Mouse (Mus musculus) hindbrain, postnatal 0 days (tissue): ENCODE data around the gene Fto. TPM values are rescaled to one million over a fixed set of nuclear protein-coding genes. Genes with fewer than 3 reads are reported as not detected.
A peak's percentile ranks its signal among the peaks of the same experiment; 100 is the strongest.

Experiments
- ATAC-seq: fragments of 200-750 bp; cut with Nextera tagmentation; 2 replicates; pipeline ENCODE4 v1.8.0; 2017; ENCODE audit warnings: mild to moderate bottlenecking, moderate TSS enrichment, moderate library complexity
- DNase-seq: peaks from one replicate; pipeline ENCODE4 v3.0.0-alpha.2; 2015; ENCODE audit warnings: low spot score
- H3K27ac ChIP-seq: fragments of 300-500 bp; sonication (generic); 2 replicates; pipeline ENCODE4 v1.5.1; 2014; ENCODE audit warnings: mild to moderate bottlenecking
- H3K27me3 ChIP-seq: fragments of 300-500 bp; sonication (generic); 2 replicates; pipeline ENCODE4 v1.6.1; 2014; ENCODE audit warnings: low read length, mixed read lengths; ENCODE audit not compliant: insufficient read depth
- H3K36me3 ChIP-seq: fragments of 300-500 bp; sonication (generic); 2 replicates; pipeline ENCODE4 v1.6.1; 2014; ENCODE audit warnings: low read length, mixed read lengths; ENCODE audit not compliant: insufficient read depth
- H3K4me1 ChIP-seq: fragments of 300-500 bp; sonication (generic); 2 replicates; pipeline ENCODE4 v1.6.1; 2014; ENCODE audit warnings: antibody characterized with exemption, low read length, mixed read lengths; ENCODE audit not compliant: insufficient read depth
- H3K4me2 ChIP-seq: fragments of 300-500 bp; sonication (generic); 2 replicates; pipeline ENCODE4 v1.6.1; 2014; ENCODE audit warnings: low read depth, mild to moderate bottlenecking, low read length, moderate library complexity, mixed read lengths
- H3K4me3 ChIP-seq: fragments of 300-500 bp; sonication (generic); 2 replicates; pipeline ENCODE4 v1.5.1; 2014; ENCODE audit warnings: low read length
- H3K9ac ChIP-seq: fragments of 300-500 bp; sonication (generic); replicated peaks from 2 replicates; pipeline ENCODE4 v1.6.1; 2014; ENCODE audit warnings: mild to moderate bottlenecking, low read length, moderate library complexity, mixed read lengths
- H3K9me3 ChIP-seq: fragments of 300-500 bp; sonication (generic); 2 replicates; pipeline ENCODE4 v1.6.1; 2016; ENCODE audit warnings: low read length, mixed read lengths
- CTCF ChIP-seq: IDR thresholded peaks from 2 replicates; pipeline ENCODE4 v1.5.1; 2016; ENCODE audit warnings: antibody characterized with exemption, control low read depth, low read depth
- WGBS: fragments of 180-500 bp; shearing (Covaris S2); extraction: QIAGEN DNeasy Blood & Tissue Kit; methylation state at CpG from one replicate; pipeline ENCODE4 v1.1.7; 2014; 5-methylcytosine and 5-hydroxymethylcytosine counted together
- polyA plus RNA-seq: library from polyadenylated mRNA; unstranded; fragments of >200 nt; fragmentation: Nextera tagmentation; extraction: Ambion mirVana; gene quantifications from 2 replicates; pipeline ENCODE4 v1.2.1, GENCODE M21; 2015
- total RNA-seq: library from RNA; depleted of rRNA; stranded (reverse); fragments of >200 nt; gene quantifications from 2 replicates; pipeline ENCODE4 v1.2.3, GENCODE M21; 2014

The Fto gene
- total and polyA plus RNA-seq, 2 experiments from 2014 or later, result 80.7 to 122 TPM

GRCm38 (mm10) chr8:91355956-91356699 is 42.8 kb downstream of the Fto start:
- Histone ChIP-seq H3K27me3 (no peaks in the 10 kb centered on the region), H3K4me3 (no peak overlapping the region), H3K27ac (peak overlapping the region; percentile 28; the same call in 1 of the 2 replicates), H3K36me3 (no peaks in the 10 kb centered on the region), H3K4me2 (peak overlapping the region; percentile 28; the same call in 1 of the 2 replicates), H3K9ac (no peak overlapping the region), H3K4me1 (peaks cover 10% of the 10 kb centered on the region; the same call in 1 of the 2 replicates), H3K9me3 (no peaks in the 10 kb centered on the region)
- 47% methylated on average over 11 of the region's 11 CpGs for WGBS
- no peak for TF ChIP-seq CTCF
- peak; percentile 45 for DNase-seq
- ATAC-seq, result peak; percentile 79; the same call in 1 of the 2 replicates

- Histone ChIP-seq H3K36me3 (no peaks in the 10 kb centered on the region), H3K27me3 (no peaks in the 10 kb centered on the region), H3K9me3 (no peaks in the 10 kb centered on the region), H3K27ac (no peak overlapping the region), H3K4me1 (peaks cover 10% of the 10 kb centered on the region; the same call in 1 of the 2 replicates), H3K4me2 (no peak overlapping the region), H3K9ac (no peak overlapping the region), H3K4me3 (no peak overlapping the region)
- ATAC-seq (no peak), DNase-seq (no peak)
- no peak for TF ChIP-seq CTCF
- WGBS, result 95% methylated on average over 4 of the region's 4 CpGs
Measured at GRCm38 (mm10) chr8:91357493-91358014, 44.2 kb downstream of the Fto start.

- WGBS, result 82% methylated on average over 5 of the region's 5 CpGs
- Histone ChIP-seq H3K4me1 (peaks cover 10% of the 10 kb centered on the region; the same call in 1 of the 2 replicates), H3K4me2 (no peak overlapping the region)
Measured at GRCm38 (mm10) chr8:91358016-91358415, 44.7 kb downstream of the Fto start.

GRCm38 (mm10) chr8:91359511-91359910 is 46.2 kb downstream of the Fto start:
- Histone ChIP-seq H3K9me3 (no peaks in the 10 kb centered on the region), H3K27ac (no peak overlapping the region), H3K9ac (no peak overlapping the region), H3K36me3 (no peaks in the 10 kb centered on the region), H3K4me3 (no peak overlapping the region), H3K4me1 (peaks cover 19% of the 10 kb centered on the region), H3K4me2 (no peak overlapping the region), H3K27me3 (no peaks in the 10 kb centered on the region)
- TF ChIP-seq CTCF, result no peak
- DNase-seq (no peak), ATAC-seq (no peak)
- WGBS, result 74% methylated on average over 9 of the region's 9 CpGs

More at GRCm38 (mm10) chr8:91358016-91358415, 44.7 kb downstream of the Fto start:
- TF ChIP-seq CTCF, result no peak
- Histone ChIP-seq H3K36me3 (no peaks in the 10 kb centered on the region), H3K4me3 (no peak overlapping the region), H3K27me3 (no peaks in the 10 kb centered on the region), H3K9me3 (no peaks in the 10 kb centered on the region), H3K9ac (no peak overlapping the region), H3K27ac (no peak overlapping the region)
- no peak for ATAC-seq
- DNase-seq, result no peak

- no peak for ATAC-seq
- no peaks in the 10 kb centered on the region for H3K9me3 ChIP-seq
Measured at GRCm38 (mm10) chr8:91360644-91361357, 47.5 kb downstream of the Fto start.

GRCm38 (mm10) chr8:91363272-91363860 is 50.0 kb downstream of the Fto start:
- no peak overlapping the region for H3K9ac ChIP-seq
- ATAC-seq (no peak), DNase-seq (no peak)
- peak; percentile 22; the same call in 1 of the 2 replicates for TF ChIP-seq CTCF
- no peaks in the 10 kb centered on the region for H3K36me3 ChIP-seq
- H3K27ac ChIP-seq, result no peak overlapping the region
- peaks cover 11% of the 10 kb centered on the region; the same call in 1 of the 2 replicates for H3K4me1 ChIP-seq
- H3K9me3 ChIP-seq, result no peaks in the 10 kb centered on the region
- WGBS, result 89% methylated on average over 10 of the region's 10 CpGs
- H3K4me2 ChIP-seq, result no peak overlapping the region
- H3K27me3 ChIP-seq, result no peaks in the 10 kb centered on the region
- no peak overlapping the region for H3K4me3 ChIP-seq

More at GRCm38 (mm10) chr8:91360644-91361357, 47.5 kb downstream of the Fto start:
- Histone ChIP-seq H3K4me2 (no peak overlapping the region), H3K4me1 (peaks cover 17% of the 10 kb centered on the region), H3K27ac (no peak overlapping the region), H3K4me3 (no peak overlapping the region), H3K9ac (no peak overlapping the region), H3K36me3 (no peaks in the 10 kb centered on the region), H3K27me3 (no peaks in the 10 kb centered on the region)
- no peak for TF ChIP-seq CTCF
- no peak for DNase-seq
- 91% methylated on average over 10 of the region's 10 CpGs for WGBS
